Mouse (Mus musculus): ENCODE measurements around the gene Zfp768.
"Not testable (repeated sequence)": the region's sequence is repeated elsewhere in the genome, so short reads cannot be mapped to it uniquely, and the experiment has no call there.

Gene Zfp768

DNA sequence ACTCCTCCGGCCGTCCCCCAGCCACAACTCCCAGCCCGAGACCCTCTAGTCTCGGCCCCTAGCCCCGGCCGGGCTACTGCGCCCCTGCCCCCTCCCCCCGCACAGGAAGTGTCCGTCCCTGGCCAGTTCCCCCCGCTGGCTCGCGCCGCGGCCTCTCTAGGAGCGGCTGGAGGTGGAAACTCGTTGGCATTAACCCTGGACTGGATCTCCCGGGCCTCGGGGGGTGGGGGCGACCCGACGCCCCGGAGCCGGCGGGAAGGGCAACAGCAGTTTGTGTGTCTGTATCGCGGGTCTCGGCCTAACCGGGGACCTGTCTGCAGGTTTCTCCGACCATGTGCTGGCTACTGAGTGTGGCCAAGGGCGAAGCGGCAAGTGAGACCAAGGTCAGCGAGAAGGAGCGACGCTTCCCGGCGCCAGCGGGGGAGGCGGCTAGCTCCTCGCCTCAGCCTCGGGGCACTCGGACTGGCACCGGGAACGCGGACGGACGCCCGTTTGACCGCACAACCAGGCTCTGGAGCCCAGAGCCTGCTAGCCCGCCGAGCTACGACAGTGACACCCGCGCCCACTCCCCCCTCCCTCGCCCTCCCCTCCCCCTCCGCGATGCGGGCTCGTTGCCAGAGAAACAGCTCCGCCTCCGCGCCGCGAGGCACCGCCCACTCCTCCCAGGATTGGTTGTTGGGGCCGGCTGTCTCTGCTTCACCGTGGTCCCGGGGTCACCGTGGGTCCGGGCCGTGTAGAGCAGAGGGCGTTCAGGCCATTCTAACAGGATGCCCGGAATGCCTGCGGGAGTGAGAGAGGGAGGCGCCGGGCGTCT is at the start of gene Zfp768:
Gene Zfp768, minus strand, starts transcription at position 78 of the 814 bp plus-strand sequence.
- DNase-seq (ENCODE audit: low read depth): peak; percentile 94

DNA sequence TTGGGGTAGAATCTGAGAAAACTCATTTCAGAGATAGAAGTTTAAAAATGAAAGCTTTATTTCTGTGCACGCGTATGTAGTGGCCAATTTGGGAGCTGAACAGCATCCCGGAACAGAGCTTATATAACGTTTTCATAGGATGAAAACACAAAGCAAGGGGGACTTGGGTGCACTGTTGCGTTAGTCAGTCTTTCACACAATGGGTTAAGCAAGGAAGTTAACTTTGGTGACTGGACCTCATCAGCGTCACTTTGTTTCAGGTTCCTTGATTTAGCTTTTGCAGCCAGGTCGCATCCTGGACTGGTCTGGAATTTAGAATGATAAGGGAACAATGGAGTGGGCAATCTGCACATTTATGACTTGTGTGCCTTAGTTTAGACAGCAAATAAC is 48.5 kb upstream of the Zfp768 start:
- no peak for DNase-seq (ENCODE audit: low read depth)

DNA sequence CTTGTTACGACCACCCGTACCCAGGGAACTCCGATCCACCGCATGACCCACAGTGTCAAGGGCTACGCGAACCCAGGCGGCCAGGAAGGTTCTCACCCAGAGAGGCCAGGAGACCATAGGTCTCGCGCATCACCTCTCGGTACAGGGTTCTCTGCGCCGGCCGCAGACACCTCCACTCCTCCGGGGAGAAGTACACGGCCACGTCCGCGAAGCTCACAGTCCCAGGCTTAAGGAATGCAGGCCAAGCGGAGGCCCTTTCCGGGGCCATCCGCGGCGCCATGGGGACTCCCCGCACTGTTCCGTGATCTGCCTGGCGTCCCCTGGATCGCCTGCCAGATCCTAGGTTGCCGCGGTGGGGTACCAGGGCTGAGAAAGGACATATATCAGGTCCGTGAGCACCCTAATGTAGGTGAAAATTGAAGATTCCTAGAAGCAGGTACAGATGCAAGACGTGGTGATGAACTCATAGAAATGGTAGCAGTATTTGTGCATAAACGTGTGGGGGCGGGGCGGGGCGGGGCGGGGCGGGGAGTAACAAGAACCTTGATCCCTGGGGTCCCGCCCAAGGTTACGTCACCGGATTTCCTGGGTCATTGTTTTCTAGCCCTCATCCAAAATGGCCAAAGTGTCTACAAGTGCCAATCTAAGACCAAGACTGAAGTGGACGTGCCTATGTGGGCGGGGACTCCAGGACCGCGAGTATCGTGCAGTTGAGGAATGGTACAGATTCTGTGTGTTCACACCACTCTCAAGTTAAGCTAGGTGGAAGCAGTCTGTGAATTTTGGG is 48.0 kb upstream of the Zfp768 start, which contains the start of gene E430018J23Rik:
Gene E430018J23Rik, minus strand, starts transcription at position 473 of the 787 bp plus-strand sequence.
- peak; percentile 100 for DNase-seq (ENCODE audit: low read depth)

DNA sequence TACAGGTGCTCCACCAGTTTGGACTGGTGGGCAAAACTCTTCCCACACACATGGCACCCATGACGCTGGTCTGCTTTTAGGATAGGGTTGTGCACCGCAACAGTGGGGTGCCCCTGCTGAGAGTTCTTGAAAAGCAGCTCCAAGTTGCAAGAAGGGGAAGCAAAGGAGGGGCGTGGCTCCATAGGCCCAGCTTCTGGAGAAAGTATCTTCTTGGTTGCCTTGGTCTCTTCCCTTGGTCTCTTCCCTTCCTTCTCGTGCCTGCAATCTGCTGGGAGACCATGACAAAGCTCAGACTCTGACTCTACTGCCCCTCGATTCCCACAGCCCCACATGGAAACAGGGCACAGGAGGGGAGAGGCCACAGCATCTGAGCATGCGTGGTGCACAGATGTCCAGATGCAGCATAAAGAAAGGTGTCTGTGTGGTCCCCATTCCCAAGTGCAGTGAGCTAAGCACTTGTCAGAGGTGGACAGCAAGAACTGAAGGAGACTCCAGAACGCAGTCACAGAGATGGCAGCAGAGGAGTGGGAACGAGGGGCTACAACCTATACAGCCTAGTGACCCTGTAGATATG is 46.9 kb upstream of the Zfp768 start:
- DNase-seq (ENCODE audit: low read depth): no peak

DNA sequence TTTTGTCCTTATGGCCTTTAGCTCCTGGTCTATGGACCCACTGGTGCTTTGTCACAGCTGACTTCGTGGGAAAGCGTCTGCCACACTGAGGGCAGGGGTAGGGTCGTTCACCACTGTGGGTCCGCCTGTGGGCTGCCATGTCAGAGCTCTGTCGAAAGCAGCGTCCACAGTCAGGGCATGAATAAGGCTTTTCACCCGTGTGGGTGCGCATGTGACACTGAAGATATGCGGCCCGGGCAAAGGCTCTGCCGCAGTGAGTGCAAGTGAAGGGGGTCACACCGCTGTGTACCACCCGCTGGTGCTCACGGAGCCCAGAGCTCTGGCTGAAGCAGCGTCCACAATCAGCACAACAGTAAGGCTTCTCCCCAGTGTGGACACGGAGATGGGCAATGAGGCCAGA is 46.1 kb upstream of the Zfp768 start:
- DNase-seq (ENCODE audit: low read depth): no peak

DNA sequence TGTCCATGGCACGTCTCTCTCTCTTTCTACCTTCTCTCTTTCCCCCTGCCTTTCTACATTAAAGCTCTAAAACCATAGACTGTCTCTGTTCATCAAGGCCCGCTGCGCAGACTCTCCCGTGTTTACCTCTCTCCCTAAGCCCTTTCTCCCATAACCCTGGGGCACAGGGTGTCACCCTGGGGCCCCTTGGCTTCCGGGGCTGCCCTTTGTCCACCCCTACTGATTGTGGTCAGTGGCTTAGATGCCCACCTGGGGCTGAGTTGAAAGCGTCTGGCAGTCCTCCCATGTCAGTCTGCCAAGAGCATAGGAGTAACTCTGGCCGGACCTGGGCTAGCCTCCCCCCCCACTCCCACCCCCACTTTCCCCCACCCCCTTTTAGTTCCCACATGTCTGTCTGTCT is 44.9 kb upstream of the Zfp768 start:
- no peak for DNase-seq (ENCODE audit: low read depth)

DNA sequence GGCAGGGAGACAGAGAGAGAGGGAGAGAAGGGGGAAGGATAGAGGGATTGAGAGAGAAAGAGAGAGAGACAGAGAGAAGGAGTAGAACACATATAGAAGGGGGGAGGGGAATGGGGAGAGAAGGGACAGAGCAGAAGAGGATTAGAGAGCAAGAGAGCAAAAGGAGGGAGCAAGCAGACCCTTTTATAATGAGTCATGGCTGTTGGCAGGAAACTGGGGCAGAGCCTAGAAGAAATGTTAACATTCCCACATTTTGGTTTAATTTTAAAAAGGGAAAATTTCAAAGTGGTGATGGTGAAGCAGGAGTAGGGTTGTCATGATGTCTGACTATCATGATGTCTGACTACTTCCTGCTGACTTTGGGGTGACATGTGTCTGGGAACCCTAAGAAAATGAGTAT is 42.8 kb upstream of the Zfp768 start:
- DNase-seq (ENCODE audit: low read depth): not testable (repeated sequence)

DNA sequence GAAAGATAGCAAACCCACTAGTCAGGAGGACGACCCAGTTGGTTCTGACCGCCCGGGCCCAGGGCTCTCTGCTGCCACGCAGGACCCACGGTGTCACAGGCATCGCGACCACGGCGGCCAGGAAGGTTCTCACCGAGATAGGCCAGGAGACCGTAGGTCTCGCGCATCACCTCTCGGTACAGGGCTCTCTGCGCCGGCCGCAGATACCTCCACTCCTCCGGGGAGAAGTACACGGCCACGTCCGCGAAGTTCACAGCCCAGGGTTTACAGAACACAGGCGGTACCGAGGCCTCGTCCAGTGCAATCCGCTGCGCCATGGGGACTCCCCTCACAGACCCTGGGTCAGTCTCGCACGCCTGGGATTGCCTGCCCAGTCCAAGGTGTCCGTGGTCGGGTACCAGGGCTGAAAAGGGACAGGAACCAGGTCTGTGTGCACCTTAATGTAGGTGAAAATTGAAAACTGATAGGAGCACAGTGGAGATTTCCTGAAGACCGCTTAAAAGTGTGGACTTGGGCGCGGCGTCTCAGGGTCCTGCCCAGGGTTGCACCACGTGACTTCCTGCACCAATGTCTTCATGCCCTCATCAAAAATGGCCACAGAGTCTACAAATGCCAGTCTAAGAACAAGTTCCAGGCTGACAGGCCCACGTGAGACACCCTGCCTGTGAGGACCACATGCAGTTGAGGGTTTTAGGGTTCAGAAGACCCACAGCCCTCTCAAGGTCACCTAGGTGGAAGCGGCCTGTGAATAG is 41.4 kb upstream of the Zfp768 start, which contains the start of gene 9130019O22Rik:
Gene 9130019O22Rik, minus strand, starts transcription at position 526 of the 752 bp plus-strand sequence.
- peak; percentile 96 for DNase-seq (ENCODE audit: low read depth)

DNA sequence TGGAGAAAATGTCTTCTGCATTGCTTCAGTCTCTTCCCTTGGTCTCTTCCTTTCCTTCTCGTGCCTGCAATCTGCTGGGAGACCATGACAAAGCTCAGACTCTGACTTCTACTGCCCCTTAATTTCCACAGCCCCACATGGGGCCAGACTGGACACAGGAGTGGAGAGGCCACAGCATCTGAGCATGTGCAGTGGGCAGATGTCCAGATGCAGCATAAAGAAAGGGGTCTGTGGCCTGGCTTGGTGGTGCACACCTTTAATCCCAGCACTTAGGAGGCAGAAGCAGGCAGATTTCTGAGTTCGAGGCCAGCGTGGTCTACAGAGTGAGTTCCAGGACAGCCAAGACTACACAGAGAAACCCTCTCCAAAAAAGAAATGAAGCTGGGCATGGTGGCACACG is 40.2 kb upstream of the Zfp768 start:
- DNase-seq (ENCODE audit: low read depth): not testable (repeated sequence)

DNA sequence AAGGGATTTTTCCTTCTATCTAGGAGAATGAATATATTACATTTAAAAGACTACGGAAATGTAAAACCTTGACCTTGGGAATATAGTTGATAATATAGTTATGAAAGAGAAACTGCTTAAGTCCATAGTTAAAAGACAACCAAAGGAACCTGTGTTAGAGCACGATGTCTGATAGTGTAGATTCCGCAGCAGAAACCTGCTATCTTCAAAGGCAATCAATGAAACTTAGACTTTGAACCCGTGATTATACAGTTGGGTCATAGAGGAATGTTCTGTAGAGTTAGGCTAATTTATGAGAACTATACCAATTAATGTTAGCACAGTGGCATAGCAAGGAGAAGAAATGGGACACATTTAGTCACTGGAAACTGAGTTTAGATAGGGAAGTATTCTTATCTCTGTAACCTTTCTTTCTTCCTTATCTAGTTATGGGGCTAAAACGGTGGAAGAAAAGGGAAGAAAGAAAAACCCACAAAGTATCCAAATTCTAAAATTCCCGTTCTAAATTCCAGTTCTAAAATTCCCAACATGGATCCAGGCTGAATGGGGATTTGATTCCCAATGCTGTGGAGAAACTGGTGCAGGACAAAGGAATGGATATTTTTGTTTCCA is 33.0 kb upstream of the Zfp768 start:
- DNase-seq (ENCODE audit: low read depth): no peak

DNA sequence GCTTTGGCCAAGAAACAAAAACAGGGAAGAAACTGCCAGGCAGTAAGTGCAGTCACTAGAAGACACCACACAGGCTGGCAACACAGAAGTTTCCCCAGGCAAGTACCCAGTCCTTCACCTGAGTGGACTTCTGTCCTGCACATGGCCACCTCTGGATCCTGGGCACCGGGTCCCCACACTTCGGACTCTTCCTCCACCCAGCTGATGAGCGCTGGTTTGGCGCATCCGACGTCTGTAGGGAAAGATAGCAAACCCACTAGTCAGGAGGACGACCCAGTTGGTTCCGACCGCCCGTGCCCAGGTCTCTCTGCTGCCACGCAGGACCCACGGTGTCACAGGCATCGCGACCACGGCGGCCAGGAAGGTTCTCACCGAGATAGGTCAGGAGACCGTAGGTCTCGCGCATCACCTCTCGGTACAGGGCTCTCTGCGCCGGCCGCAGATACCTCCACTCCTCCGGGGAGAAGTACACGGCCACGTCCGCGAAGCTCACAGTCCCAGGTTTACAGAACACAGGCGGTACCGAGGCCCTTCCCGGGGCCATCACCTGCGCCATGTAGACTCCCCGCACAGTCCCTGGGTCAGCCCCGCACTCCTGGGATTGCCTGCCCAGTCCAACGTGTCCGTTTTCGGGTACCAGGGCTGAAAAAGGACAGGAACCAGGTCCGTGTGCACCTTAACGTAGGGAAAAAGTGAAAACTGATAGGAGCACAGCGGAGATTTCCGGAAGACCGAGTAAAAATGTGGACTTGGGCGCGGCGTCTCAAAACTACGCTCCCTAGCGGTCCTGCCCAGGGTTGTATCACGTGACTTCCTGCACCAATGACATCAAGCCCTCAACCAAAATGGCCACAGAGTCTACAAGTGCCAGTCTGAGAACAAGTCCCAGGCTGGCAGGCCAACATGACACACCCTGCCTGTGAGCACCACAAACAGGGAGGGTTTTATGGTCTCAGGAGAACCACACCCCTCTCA is 30.2 kb upstream of the Zfp768 start, which contains the start of gene Zfp747:
Gene Zfp747, minus strand, starts transcription at position 780 of the 975 bp plus-strand sequence.
- peak; percentile 98 for DNase-seq (ENCODE audit: low read depth)

DNA sequence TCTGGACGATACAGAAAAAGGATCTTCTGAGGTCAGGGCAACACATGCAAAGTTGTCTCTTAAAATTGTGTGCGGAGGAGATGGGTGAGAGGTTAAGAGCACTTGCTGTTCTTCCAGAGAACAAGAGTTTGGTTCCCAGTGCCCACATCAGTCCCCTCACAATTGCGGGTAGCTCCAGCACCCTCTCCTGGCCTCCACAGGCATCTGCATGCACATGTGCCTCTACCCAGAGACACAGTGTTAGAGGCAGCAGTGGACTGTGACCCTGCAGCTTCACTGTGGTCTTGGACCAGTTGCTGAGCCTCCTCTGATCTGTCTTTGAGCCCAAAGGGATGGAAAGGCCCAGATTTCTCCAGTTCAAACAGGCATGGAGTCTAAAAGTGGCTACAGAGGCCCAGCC is 26.5 kb upstream of the Zfp768 start:
- peak; percentile 44 for DNase-seq (ENCODE audit: low read depth)

DNA sequence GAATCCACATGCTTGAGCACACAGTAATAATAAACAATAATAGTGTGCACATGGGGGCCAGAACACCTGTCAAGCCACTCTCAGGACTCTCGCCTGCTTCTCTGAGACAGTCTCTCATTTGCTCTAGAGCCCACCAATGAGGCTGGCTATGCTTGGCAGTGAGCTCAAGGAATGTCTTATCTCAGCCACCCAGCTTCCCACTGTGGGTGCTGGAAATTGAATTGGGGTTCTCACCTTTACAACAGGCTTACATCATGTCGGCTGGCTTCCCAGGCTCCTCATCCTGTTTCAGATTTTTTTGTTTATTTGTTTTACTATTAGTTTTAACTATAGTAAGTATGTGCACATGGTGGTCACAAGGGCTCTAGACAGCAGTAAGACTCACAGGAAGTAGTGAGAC is 25.8 kb upstream of the Zfp768 start:
- no peak for DNase-seq (ENCODE audit: low read depth)

DNA sequence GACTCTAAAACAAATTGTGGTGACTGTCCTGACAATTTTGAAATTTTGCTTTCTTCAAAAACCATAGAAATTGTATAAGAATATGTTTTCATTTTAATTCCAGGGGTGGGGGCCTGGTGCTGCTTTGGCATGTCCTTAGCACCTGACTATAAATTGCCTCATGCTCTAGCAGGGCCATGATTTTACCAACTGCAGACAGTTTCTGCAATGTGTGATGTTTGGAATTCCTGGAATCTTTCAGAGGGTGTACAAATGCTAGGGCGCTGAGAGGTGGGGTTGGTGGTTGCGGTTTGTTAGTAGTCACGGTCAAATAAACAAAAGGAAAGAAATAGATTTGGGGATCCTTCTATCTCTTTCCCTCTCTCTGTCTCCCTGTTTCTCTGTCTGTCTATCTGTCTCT is 20.9 kb upstream of the Zfp768 start:
- no peak for DNase-seq (ENCODE audit: low read depth)

DNA sequence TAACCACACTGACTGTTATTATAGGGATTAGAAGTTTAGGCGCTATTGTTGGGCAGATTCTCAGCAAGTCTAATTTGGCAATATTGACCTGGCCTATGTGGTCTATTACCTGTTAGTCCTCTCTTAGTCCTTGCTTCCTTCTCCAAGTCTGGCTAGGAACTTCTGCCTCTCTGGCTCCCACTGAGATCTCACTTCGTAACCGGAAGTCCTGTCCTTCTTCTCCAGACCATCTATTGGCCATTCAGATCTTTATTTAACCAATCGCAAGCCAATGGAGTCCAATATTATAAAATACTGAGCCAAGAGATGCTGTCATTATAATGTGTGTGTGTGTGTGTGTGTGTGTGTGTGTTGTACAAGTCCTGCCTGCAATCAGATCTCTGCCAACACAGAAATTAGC is 18.8 kb upstream of the Zfp768 start:
- DNase-seq (ENCODE audit: low read depth): no peak

DNA sequence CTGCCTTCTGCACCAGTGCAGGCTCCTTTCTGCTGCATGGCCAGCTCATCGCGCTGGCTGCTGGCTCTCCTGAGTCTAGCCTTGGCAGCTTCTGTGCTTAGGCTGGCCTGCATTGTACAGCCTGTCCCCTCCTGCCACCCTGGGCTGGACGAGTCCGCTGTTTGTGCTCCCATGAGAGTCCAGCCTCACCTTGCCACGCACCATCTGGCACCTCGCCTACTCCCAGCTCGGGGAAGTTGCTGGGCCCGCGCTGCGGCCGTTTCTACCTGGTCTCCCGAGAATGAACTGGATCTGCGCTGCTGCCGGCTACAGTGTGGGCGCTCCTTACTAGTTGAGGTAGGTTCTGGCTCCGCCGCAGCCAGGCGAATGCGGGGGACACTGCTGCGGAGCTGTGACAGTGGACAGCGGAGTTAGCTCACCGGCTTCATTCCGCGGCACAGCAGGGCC is 18.1 kb upstream of the Zfp768 start:
- DNase-seq (ENCODE audit: low read depth): no peak

DNA sequence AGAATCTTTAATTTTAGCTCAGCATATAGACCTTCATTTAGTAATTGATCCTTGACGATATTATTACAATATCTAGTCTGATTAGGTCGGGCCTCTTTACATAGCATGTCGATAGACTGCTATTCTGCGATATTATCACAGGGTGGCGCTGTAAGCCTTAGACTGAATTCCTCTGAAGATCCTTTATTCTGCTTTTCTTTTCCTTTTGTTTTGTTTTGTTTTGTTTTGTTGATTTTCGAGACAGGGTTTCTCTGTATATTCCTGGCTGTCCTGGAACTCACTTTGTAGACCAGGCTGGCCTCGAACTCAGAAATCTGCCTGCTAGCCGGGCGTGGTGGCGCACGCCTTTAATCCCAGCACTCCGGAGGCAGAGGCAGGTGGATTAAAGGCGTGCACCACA is 17.0 kb upstream of the Zfp768 start:
- peak; percentile 83 for DNase-seq (ENCODE audit: low read depth)

DNA sequence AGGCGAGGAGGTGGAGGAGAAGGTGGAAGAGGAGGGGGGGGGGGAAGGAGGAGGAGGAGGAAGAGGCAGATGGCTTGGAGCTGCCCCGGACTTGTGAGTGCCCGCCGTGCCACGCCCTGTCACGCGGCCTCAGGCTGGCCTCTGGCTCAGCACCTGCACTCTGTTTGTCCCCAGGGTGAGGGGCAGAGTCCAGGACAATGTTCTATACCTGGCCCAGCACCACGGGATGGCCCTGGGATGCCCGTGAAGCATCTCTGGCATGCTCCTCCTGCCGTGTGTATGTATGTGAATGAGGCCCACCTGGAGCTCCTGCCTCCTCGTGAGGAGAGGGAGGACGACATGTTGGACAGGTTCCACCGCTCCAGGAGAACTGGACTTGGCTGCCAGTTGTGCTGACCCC is 16.1 kb upstream of the Zfp768 start:
- no peak for DNase-seq (ENCODE audit: low read depth)

DNA sequence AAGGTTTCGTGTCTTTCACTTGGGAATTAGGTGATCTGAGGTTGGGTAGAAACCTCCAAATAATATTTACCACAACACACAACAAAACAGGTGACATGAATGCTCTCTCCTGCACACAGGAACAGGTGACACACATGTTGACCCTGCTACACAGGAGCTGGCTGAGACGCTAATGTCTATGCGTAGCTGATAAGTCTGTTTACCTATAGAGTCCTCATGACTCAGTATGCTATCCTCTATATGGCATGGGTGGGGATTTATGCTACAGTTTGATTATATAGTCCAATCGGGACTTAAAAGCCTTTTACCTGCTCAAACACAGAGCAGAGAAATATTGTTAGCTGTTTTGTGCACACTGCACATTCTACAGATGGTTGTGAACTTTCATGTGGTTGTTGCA is 14.9 kb upstream of the Zfp768 start:
- no peak for DNase-seq (ENCODE audit: low read depth)

DNA sequence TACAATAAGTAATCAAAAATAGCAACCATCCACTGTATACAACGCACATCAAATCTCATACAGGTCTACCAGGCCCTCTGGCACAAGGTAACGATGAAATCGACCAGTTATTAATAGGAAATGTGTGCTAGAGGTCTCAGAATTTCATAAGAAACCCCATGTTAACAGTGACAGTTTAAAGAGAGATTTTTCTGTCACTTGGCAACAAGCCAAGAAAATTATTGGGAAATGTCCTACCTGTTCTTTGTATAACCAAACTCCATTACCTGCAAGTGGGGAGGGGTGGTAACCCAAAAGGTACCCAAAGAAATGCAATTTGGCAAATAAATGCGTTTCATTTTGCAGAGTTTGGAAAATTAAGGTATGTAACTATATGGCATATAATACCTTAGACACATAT is 13.1 kb upstream of the Zfp768 start:
- no peak for DNase-seq (ENCODE audit: low read depth)

Measured in 416B (cell line).